Mouse (Mus musculus) forebrain, embryonic 15.5 days (tissue): ENCODE results near the gene Wdr72. TPM values are rescaled to one million over a fixed set of nuclear protein-coding genes. Genes with fewer than 3 reads are reported as not detected.
A peak's percentile ranks its signal among the peaks of the same experiment; 100 is the strongest.

Experiments
- ATAC-seq: fragments of 200-750 bp; cut with Nextera tagmentation; replicated peaks from 2 replicates; pipeline ENCODE4 v1.8.0; 2017; ENCODE audit warnings: mild to moderate bottlenecking, moderate TSS enrichment, moderate library complexity
- H3K27ac ChIP-seq: fragments of 300-500 bp; sonication (generic); replicated peaks from 2 replicates; pipeline ENCODE4 v1.5.1; 2015; ENCODE audit warnings: mild to moderate bottlenecking, inconsistent platforms
- H3K27me3 ChIP-seq: fragments of 300-500 bp; sonication (generic); 2 replicates; pipeline ENCODE4 v1.6.1; 2015; ENCODE audit warnings: inconsistent platforms
- H3K36me3 ChIP-seq: fragments of 300-500 bp; sonication (generic); 2 replicates; pipeline ENCODE4 v1.6.1; 2015; ENCODE audit warnings: mild to moderate bottlenecking, inconsistent platforms
- H3K4me1 ChIP-seq: fragments of 300-500 bp; sonication (generic); 2 replicates; pipeline ENCODE4 v1.6.1; 2015; ENCODE audit warnings: inconsistent platforms
- H3K4me2 ChIP-seq: fragments of 300-500 bp; sonication (generic); replicated peaks from 2 replicates; pipeline ENCODE4 v1.6.1; 2015; ENCODE audit warnings: mild to moderate bottlenecking, inconsistent platforms
- H3K4me3 ChIP-seq: fragments of 300-500 bp; sonication (generic); 2 replicates; pipeline ENCODE4 v1.5.1; 2015; ENCODE audit warnings: mild to moderate bottlenecking, inconsistent platforms
- H3K9ac ChIP-seq: fragments of 300-500 bp; sonication (generic); replicated peaks from 2 replicates; pipeline ENCODE4 v1.6.1; 2015; ENCODE audit warnings: mild to moderate bottlenecking, inconsistent platforms
- H3K9me3 ChIP-seq: fragments of 300-500 bp; sonication (generic); 2 replicates; pipeline ENCODE4 v1.6.1; 2016; ENCODE audit warnings: inconsistent platforms
- WGBS: fragments of 180-500 bp; shearing (Covaris S2); methylation state at CpG from one replicate; pipeline ENCODE4 v1.1.7; 2015; ENCODE audit warnings: mixed read lengths; 5-methylcytosine and 5-hydroxymethylcytosine counted together
- polyA plus RNA-seq: library from polyadenylated mRNA; unstranded; fragments of >200 nt; fragmentation: Nextera tagmentation; extraction: Ambion mirVana; gene quantifications from 2 replicates; pipeline ENCODE4 v1.2.1, GENCODE M21; 2015

Wdr72 gene
- 0.11 TPM in 1 of 2 replicates, not detected in the other for polyA plus RNA-seq

DNA sequence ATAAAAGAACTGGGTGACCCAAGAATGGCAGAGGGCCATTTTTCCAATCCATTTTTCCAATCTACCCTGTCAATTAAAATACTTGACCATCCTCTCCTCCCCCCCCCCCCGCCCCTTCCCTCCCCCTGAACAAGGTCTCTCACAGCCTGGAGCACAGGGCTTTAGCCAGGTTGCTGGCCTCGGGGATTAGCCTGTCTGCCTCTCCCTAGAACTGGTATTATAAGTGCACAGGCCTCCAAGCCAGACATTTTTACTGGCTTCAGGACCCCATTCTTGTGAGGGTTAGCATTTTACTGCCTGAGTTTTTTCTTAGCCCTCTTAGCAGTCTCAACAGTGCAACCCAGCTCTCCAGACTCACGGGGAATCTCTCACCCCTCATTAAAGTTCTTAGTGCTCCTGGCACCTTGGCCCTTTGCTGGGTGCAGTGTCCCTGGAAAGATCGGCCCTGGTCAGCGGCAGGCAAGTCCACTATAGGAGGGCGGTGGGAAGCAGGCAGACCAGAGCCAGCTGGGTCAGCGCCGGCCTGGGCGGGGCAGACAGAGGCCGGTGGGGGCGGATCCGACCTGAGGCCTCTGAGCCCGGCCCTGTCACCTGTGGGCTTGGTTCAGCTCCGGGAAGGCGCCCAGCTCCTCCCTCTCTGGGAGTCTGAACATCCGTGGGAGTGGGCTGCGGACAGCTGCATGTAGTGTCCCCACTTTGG, at the start of gene Wdr72:
Gene Wdr72 (plus strand): TSS at position 596 of the 700 bp plus-strand sequence.
- H3K36me3 ChIP-seq: no peaks in the 10 kb centered on the region
- H3K9me3 ChIP-seq: no peaks in the 10 kb centered on the region
- H3K4me2 ChIP-seq: peak within 1 kb of the TSS; percentile 28
- WGBS: 6% methylated on average over 16 of the region's 17 CpGs
- H3K9ac ChIP-seq: no peak within 1 kb of the TSS
- 0 out of 2 replicates have a peak, but pooled peaks cover 4% of the 10 kb centered on the region for H3K4me1 ChIP-seq
- H3K27ac ChIP-seq: no peak within 1 kb of the TSS
- ATAC-seq: no peak
- no peaks in the 10 kb centered on the region for H3K27me3 ChIP-seq
- H3K4me3 ChIP-seq: 0 out of 2 replicates have a peak within 1 kb of the TSS, but pooled peaks have one; percentile 9

DNA sequence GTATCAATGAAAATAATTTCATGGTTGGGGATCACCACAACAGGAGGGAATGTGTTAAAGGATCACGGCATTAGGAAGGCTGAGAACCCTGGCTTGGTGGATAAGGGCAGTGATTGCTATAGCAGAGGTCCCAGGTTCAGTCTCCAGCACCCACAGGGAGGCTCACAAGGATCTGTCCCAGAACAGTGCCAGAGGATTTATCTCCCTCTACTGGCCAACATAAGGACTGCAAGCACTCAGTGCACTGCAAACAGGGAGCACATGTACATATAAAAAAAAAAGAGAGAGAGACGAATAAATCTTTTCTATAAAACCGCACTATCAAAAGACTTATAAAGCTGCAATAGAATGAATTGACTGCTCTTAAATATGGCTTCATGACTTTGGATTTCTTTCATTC, 43.9 kb upstream of the Wdr72 start:
- Histone ChIP-seq H3K27me3 (no peaks in the 10 kb centered on the region), H3K4me1 (peaks cover 3% of the 10 kb centered on the region; the same call in 1 of the 2 replicates), H3K27ac (no peak overlapping the region), H3K36me3 (no peaks in the 10 kb centered on the region), H3K9ac (no peak overlapping the region), H3K9me3 (no peaks in the 10 kb centered on the region), H3K4me3 (no peak overlapping the region), H3K4me2 (no peak overlapping the region)
- WGBS: 82% methylated on average over 3 of the region's 3 CpGs
- ATAC-seq: no peak

- Histone ChIP-seq H3K36me3 (no peaks in the 10 kb centered on the region), H3K4me1 (peaks cover 3% of the 10 kb centered on the region; the same call in 1 of the 2 replicates), H3K27me3 (no peaks in the 10 kb centered on the region), H3K27ac (no peak overlapping the region), H3K4me2 (no peak overlapping the region), H3K9ac (no peak overlapping the region), H3K4me3 (no peak overlapping the region), H3K9me3 (no peaks in the 10 kb centered on the region)
- 53% methylated on average over 10 of the region's 10 CpGs for WGBS
- ATAC-seq: no peak
Observed at GRCm38 (mm10) chr9:74066766-74067165, 43.4 kb upstream of the Wdr72 start.

DNA sequence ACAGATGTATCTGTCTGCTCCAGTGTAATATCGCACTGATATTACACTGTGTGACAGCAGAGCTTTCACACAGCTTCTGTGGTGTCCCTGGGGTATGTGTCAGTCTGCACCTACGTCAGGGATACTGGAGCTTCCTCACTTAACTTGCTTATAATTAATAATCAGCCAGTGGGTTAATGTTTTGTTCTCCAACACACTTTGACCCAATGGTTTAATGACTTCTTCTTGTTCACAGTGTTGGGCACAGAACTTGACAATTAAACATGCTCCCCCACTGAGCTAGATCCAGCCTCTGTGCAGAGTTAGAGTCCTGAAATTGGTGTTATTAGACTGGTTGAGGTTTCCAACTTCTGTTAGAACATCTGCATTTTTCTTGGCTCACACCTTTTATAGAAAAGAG, 34.2 kb upstream of the Wdr72 start:
- 70% methylated on average over 2 of the region's 2 CpGs for WGBS
- no peaks in the 10 kb centered on the region for H3K27me3 ChIP-seq
- no peak overlapping the region for H3K4me2 ChIP-seq
- no peak for ATAC-seq
- no peaks in the 10 kb centered on the region for H3K36me3 ChIP-seq
- H3K9me3 ChIP-seq: no peaks in the 10 kb centered on the region
- no peak overlapping the region for H3K4me3 ChIP-seq
- no peak overlapping the region for H3K9ac ChIP-seq
- H3K4me1 ChIP-seq: no peaks in the 10 kb centered on the region
- H3K27ac ChIP-seq: no peak overlapping the region

GRCm38 (mm10) chr9:74078458-74078857, 31.7 kb upstream of the Wdr72 start:
- H3K4me2 ChIP-seq: no peak overlapping the region
- H3K27me3 ChIP-seq: no peaks in the 10 kb centered on the region
- no peak overlapping the region for H3K4me3 ChIP-seq
- H3K4me1 ChIP-seq: no peaks in the 10 kb centered on the region
- no peaks in the 10 kb centered on the region for H3K9me3 ChIP-seq
- H3K9ac ChIP-seq: no peak overlapping the region
- H3K36me3 ChIP-seq: no peaks in the 10 kb centered on the region
- H3K27ac ChIP-seq: no peak overlapping the region
- ATAC-seq: no peak

DNA sequence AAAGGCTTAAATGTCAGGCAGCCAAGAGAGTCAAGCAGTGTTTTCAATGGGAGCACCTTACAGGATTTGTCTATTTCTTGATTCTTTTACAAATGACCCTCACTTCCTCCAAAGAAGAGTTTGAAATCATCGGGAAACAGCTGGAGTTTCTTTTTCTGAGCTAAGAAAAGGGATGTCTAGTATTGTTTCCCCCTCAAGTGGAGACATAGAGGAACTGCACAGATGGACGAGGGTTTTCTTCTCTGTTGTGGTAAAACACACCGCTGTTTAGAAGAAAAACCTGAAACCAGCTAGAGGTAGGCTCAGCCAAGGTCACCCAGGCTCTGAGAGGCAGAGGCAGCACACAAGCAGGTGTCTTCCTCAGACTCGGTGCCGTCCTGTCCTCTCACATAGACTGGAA, 29.9 kb upstream of the Wdr72 start:
- H3K9ac ChIP-seq: no peak overlapping the region
- 40% methylated on average over 5 of the region's 5 CpGs for WGBS
- no peaks in the 10 kb centered on the region for H3K27me3 ChIP-seq
- H3K27ac ChIP-seq: no peak overlapping the region
- no peak for ATAC-seq
- H3K9me3 ChIP-seq: no peaks in the 10 kb centered on the region
- no peak overlapping the region for H3K4me3 ChIP-seq
- no peak overlapping the region for H3K4me2 ChIP-seq
- H3K36me3 ChIP-seq: no peaks in the 10 kb centered on the region
- no peaks in the 10 kb centered on the region for H3K4me1 ChIP-seq

DNA sequence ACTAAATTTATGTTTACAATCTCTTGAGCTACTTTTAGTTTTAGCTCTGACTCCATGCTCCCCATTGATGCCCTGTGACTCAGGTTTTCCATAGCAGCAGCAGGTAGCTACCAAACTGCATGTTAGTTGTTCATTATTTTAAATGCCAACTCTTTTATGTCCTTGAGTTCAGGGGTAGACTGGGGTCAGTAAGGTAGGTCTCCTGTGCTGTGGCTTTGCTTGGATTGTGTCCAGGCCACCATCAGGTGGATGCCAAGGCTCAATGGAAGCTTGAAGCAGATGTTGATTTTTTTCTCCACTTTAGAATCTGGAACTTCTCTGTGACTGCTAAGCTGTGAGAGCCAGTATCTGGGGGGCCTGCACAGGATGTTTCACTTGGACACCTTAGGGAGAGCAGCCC, 8.6 kb upstream of the Wdr72 start:
- Histone ChIP-seq H3K4me2 (no peak overlapping the region), H3K4me1 (no peaks in the 10 kb centered on the region), H3K9me3 (no peaks in the 10 kb centered on the region), H3K4me3 (no peak overlapping the region), H3K36me3 (no peaks in the 10 kb centered on the region), H3K9ac (no peak overlapping the region), H3K27me3 (no peaks in the 10 kb centered on the region), H3K27ac (no peak overlapping the region)
- ATAC-seq: no peak

GRCm38 (mm10) chr9:74102615-74103014, 7.5 kb upstream of the Wdr72 start:
- ATAC-seq: no peak
- no peak overlapping the region for H3K4me3 ChIP-seq
- no peak overlapping the region for H3K4me2 ChIP-seq
- no peak overlapping the region for H3K27ac ChIP-seq
- 100% methylated on average over 1 of the region's 1 CpGs for WGBS
- H3K27me3 ChIP-seq: no peaks in the 10 kb centered on the region
- H3K4me1 ChIP-seq: no peaks in the 10 kb centered on the region
- no peaks in the 10 kb centered on the region for H3K36me3 ChIP-seq
- no peak overlapping the region for H3K9ac ChIP-seq
- H3K9me3 ChIP-seq: no peaks in the 10 kb centered on the region

DNA sequence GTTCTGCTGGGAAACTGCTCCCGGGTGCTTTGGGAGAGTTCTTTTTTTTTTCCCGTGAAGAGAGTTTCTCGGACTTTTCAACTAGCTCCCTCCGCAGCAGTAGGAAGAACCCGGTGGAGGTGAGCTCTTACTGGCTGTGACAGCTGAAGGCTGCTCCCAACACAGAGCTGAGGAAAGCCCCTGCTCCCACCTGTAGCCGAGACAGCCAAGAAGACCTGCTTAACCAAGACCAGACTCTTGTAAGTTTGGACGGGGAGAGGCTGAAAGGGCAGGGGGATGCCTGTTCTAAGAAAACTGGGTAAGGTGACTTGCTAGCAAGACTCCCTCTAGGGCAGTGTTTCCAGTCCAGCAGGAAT, 283 bp downstream of the Wdr72 start:
- 2% methylated on average over 7 of the region's 7 CpGs for WGBS
- ATAC-seq: no peak
- no peaks in the 10 kb centered on the region for H3K27me3 ChIP-seq
- no peaks in the 10 kb centered on the region for H3K9me3 ChIP-seq
- H3K36me3 ChIP-seq: no peaks in the 10 kb centered on the region
- H3K4me1 ChIP-seq: 0 out of 2 replicates have a peak, but pooled peaks cover 4% of the 10 kb centered on the region
- no peak overlapping the region for H3K27ac ChIP-seq
- peak overlapping the region; percentile 28 for H3K4me2 ChIP-seq
- 0 out of 2 replicates have a peak overlapping the region, but pooled peaks have one; percentile 9 for H3K4me3 ChIP-seq
- no peak overlapping the region for H3K9ac ChIP-seq

DNA sequence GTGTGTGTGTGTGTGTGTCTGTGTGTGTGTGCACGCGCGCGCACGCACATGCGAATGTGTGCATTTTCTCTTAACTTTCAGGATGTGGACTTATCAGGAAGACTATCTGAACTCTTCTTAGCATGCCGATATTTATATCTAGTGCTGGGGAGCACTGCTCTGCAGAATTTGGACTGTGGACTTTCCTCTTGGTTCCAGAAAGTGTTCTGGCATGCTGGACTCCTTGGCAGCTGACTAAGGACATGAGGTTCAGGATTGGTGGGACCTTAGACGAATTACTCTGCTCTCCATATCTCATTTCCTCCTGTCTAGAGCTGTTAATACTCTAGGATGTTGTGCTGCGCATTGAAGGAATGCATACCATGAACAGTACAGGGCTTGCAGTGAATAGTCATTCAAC, 2.4 kb downstream of the Wdr72 start:
- ATAC-seq: no peak
- WGBS: 94% methylated on average over 9 of the region's 9 CpGs

GRCm38 (mm10) chr9:74126222-74126621, 16.1 kb downstream of the Wdr72 start:
- H3K9me3 ChIP-seq: no peaks in the 10 kb centered on the region
- H3K4me3 ChIP-seq: no peak overlapping the region
- WGBS: 76% methylated on average over 5 of the region's 5 CpGs
- no peak for ATAC-seq
- H3K27me3 ChIP-seq: no peaks in the 10 kb centered on the region
- H3K27ac ChIP-seq: no peak overlapping the region
- H3K9ac ChIP-seq: no peak overlapping the region
- no peaks in the 10 kb centered on the region for H3K36me3 ChIP-seq
- H3K4me2 ChIP-seq: no peak overlapping the region
- H3K4me1 ChIP-seq: no peaks in the 10 kb centered on the region

More for the DNA sequence above, 2.4 kb downstream of the Wdr72 start:
- no peaks in the 10 kb centered on the region for H3K27me3 ChIP-seq
- H3K4me3 ChIP-seq: no peak overlapping the region
- H3K9ac ChIP-seq: no peak overlapping the region
- no peaks in the 10 kb centered on the region for H3K36me3 ChIP-seq
- H3K4me1 ChIP-seq: 0 out of 2 replicates have a peak, but pooled peaks cover 4% of the 10 kb centered on the region
- H3K27ac ChIP-seq: no peak overlapping the region
- no peak overlapping the region for H3K4me2 ChIP-seq
- H3K9me3 ChIP-seq: no peaks in the 10 kb centered on the region

DNA sequence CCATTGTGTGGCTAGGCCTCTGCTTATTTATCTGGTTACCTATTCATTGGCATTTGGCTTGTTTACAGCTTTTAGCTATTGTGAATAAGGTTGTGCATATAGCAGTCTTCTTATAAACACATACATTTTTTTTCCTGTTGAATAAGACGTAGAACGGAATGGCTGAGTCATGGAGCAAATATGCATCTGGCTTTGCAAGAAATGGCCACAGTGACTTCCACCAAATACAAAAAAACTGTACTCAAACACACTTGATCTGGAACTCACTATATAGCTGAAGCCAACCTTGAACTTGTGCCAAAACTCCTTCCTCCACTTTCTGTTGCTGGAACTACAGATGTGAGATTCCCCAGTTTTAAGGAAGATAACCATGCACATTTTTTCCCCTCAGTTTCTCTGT, 23.9 kb downstream of the Wdr72 start:
- no peak for ATAC-seq
- whole genome bisulfite sequencing: 79% methylated on average over 2 of the region's 2 CpGs
- no peaks in the 10 kb centered on the region for H3K36me3 ChIP-seq

GRCm38 (mm10) chr9:74141864-74142263, 31.7 kb downstream of the Wdr72 start:
- 0 out of 2 replicates have a peak, but pooled peaks have one; percentile 66 for ATAC-seq
- WGBS: 5% methylated on average over 3 of the region's 3 CpGs

More for the DNA sequence above, 23.9 kb downstream of the Wdr72 start:
- Histone ChIP-seq H3K4me1 (no peaks in the 10 kb centered on the region), H3K9ac (no peak overlapping the region), H3K9me3 (no peaks in the 10 kb centered on the region), H3K4me3 (no peak overlapping the region), H3K4me2 (no peak overlapping the region), H3K27ac (no peak overlapping the region), H3K27me3 (no peaks in the 10 kb centered on the region)

More at GRCm38 (mm10) chr9:74141864-74142263, 31.7 kb downstream of the Wdr72 start:
- H3K9ac ChIP-seq: no peak overlapping the region
- H3K36me3 ChIP-seq: no peaks in the 10 kb centered on the region
- H3K4me1 ChIP-seq: no peaks in the 10 kb centered on the region
- H3K27ac ChIP-seq: no peak overlapping the region
- no peaks in the 10 kb centered on the region for H3K9me3 ChIP-seq
- H3K4me2 ChIP-seq: no peak overlapping the region
- H3K27me3 ChIP-seq: 0 out of 2 replicates have a peak, but pooled peaks cover 3% of the 10 kb centered on the region
- H3K4me3 ChIP-seq: no peak overlapping the region
